Mouse (Mus musculus) C2C12 (cell line): ENCODE results near the gene Ndufa1. TPM values are rescaled to one million over a fixed set of nuclear protein-coding genes. Genes with fewer than 3 reads are reported as not detected.
"Not testable (repeated sequence)": the region's sequence is repeated elsewhere in the genome, so short reads cannot be mapped to it uniquely, and the experiment has no call there.

Experiments
- H3K27me3 ChIP-seq: one replicate; pipeline ENCODE4 v1.6.1; 2011; ENCODE audit not compliant: control insufficient read depth, insufficient read depth, insufficient read length
- H3K36me3 ChIP-seq: one replicate; pipeline ENCODE4 v1.6.1; 2011; ENCODE audit not compliant: control insufficient read depth, insufficient read depth
- H3K4me3 ChIP-seq: one replicate; pipeline ENCODE4 v1.5.1; 2011; ENCODE audit warnings: mild to moderate bottlenecking, control low read depth; ENCODE audit not compliant: poor library complexity, insufficient read depth, severe bottlenecking
- H3K79me2 ChIP-seq: one replicate; pipeline ENCODE4 v1.6.1; 2011; ENCODE audit not compliant: control insufficient read depth, insufficient read depth
- H3K79me3 ChIP-seq: one replicate; pipeline ENCODE4 v1.6.1; 2011; ENCODE audit warnings: low read depth, control low read depth
- H3ac ChIP-seq: one replicate; pipeline ENCODE3; 2011; ENCODE audit warnings: low read depth; ENCODE audit not compliant: control insufficient read depth, insufficient read length
- CEBPB ChIP-seq: IDR thresholded peaks from one replicate; pipeline ENCODE4 v1.6.1; 2011; ENCODE audit warnings: low read depth, mild to moderate bottlenecking, control low read depth, moderate library complexity
- CTCF ChIP-seq: IDR thresholded peaks from one replicate; pipeline ENCODE4 v1.5.1; 2011; ENCODE audit not compliant: control insufficient read depth, insufficient read depth, insufficient read length
- FOSL1 ChIP-seq: IDR thresholded peaks from one replicate; pipeline ENCODE4 v1.8.0; 2011; ENCODE audit warnings: mild to moderate bottlenecking, low read length; ENCODE audit not compliant: poor library complexity, insufficient read depth, severe bottlenecking
- MAX ChIP-seq: IDR thresholded peaks from one replicate; pipeline ENCODE4 v1.6.1; 2011; ENCODE audit warnings: mild to moderate bottlenecking, control low read depth
- MYOD1 ChIP-seq: IDR thresholded peaks from one replicate; pipeline ENCODE4 v1.6.1; 2011; ENCODE audit warnings: low read depth; ENCODE audit not compliant: control insufficient read depth, insufficient read length
- MYOG ChIP-seq: IDR thresholded peaks from one replicate; pipeline ENCODE4 v1.6.1; 2011; ENCODE audit not compliant: control insufficient read depth, insufficient read length; ENCODE audit errors: extremely low read depth
- USF1 ChIP-seq: IDR thresholded peaks from one replicate; pipeline ENCODE4 v1.6.1; 2011; ENCODE audit warnings: low read depth, mild to moderate bottlenecking, control low read depth, moderate library complexity
- polyA plus RNA-seq: library from polyadenylated mRNA; unstranded; fragments of >200 nt; fragmentation: generic; extraction: Trizol; gene quantifications from one replicate; pipeline ENCODE4 v1.2.1, GENCODE M21; 2012; ENCODE audit warnings: missing spikeins

Gene Ndufa1
- polyA plus RNA-seq, 1 experiment: 254 TPM

DNA sequence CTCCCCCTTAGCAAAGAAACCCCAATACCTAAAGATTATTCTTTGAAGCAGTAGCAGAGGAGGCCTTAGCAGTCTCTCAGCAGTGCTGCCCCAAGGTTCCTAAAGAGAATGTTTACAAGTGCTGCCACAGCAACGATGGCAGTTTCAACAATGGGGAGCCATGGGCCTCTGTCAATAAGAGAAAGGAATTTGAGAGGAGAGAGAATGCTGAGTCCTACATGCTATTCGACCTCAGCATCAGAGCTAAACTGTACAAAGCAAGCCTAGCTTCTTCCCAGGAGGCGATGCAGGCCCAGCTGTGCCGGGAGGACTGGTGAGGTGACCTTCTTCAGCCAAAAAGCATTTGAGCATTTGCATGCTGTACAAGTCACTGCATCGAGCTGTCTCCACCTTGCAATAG, 22.2 kb downstream of the Ndufa1 start, which contains the start of gene Akap14:
Gene Akap14 (minus strand): TSS at position 101 of the 400 bp plus-strand sequence.
- no peaks in the 10 kb centered on the region for H3K27me3 ChIP-seq
- no peak within 1 kb of the TSS for H3K4me3 ChIP-seq
- no peak within 1 kb of the TSS for H3ac ChIP-seq
- no peak for TF ChIP-seq USF1
- no peak for TF ChIP-seq CEBPB
- no peak for TF ChIP-seq CTCF
- TF ChIP-seq MAX: no peak
- TF ChIP-seq MYOD1: no peak
- no peak for TF ChIP-seq FOSL1
- TF ChIP-seq MYOG: no peak
- H3K79me2 ChIP-seq: no peaks in the 10 kb centered on the region
- no peaks in the 10 kb centered on the region for H3K79me3 ChIP-seq
- H3K36me3 ChIP-seq: no peaks in the 10 kb centered on the region

DNA sequence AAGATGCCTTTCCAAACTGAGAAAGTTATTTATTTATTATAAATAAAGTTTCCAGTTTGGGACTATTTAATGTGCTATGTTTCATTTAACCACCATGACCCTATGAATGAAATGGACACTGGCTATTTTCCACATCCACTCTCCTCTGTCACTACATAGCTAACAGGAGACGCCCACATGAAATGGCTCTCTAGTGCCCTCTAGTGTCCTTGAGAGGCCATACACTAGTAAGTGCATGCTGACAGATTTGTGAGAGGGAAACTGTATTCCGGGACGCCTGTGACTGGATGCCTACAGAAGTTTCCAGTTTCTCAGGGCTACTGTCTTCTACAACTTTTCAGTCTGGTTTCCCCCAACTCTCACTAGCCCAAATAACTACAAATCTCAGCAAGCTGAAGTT, 23.9 kb downstream of the Ndufa1 start:
- no peak for TF ChIP-seq CTCF
- TF ChIP-seq FOSL1: no peak
- TF ChIP-seq MYOD1: no peak
- no peak for TF ChIP-seq USF1
- TF ChIP-seq CEBPB: no peak
- TF ChIP-seq MYOG: no peak
- TF ChIP-seq MAX: no peak
- no peaks in the 10 kb centered on the region for H3K79me2 ChIP-seq
- no peaks in the 10 kb centered on the region for H3K36me3 ChIP-seq

DNA sequence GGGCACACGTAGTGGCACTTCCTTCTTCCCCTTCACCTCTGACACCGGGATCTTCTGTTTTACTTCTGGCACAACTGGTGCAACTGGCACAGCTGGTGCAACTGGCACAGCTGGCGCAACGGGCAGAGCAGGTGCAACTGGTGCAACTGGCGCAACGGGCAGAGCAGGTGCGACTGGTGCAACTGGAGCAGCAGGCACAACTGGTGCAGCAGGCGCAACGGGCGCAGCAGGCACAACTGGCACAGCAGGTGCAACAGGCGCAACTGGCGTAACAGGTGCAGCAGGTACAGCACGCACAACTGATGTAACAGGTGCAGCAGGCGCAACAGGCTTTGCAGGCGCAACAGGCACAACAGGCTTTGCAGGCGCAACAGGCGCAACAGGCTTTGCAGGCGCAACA, 27.8 kb downstream of the Ndufa1 start:
- H3ac ChIP-seq: no peak overlapping the region
- H3K36me3 ChIP-seq: no peaks in the 10 kb centered on the region
- H3K79me2 ChIP-seq: no peaks in the 10 kb centered on the region
- TF ChIP-seq MYOG (no peak), USF1 (no peak), CTCF (no peak), MYOD1 (no peak), CEBPB (no peak), MAX (no peak), FOSL1 (no peak)
- no peaks in the 10 kb centered on the region for H3K27me3 ChIP-seq
- H3K4me3 ChIP-seq: no peak overlapping the region
- no peaks in the 10 kb centered on the region for H3K79me3 ChIP-seq

More for the DNA sequence above, 23.9 kb downstream of the Ndufa1 start:
- H3K27me3 ChIP-seq: no peaks in the 10 kb centered on the region
- no peak overlapping the region for H3K4me3 ChIP-seq
- H3K79me3 ChIP-seq: no peaks in the 10 kb centered on the region
- no peak overlapping the region for H3ac ChIP-seq

DNA sequence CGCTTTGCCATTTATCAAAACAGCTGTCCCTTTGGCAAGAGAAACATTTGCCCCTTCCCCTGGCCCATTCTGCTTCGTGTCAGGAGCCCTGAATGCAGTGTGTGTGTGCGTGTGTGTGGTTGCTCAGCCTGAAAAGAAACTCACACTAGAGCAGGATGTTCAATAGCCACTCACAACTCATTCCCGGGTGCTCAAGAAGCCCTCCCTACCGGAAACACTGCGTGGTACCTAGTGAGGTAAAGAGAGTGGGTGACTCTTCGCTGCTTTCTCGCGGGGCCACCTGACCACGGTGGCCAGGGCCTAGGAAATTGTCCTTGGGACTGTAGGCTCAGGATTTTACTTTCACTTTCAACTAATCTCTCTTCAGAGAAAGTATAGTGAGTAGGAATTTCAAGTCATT, 29.8 kb downstream of the Ndufa1 start:
- no peak overlapping the region for H3ac ChIP-seq
- H3K27me3 ChIP-seq: no peaks in the 10 kb centered on the region
- H3K79me2 ChIP-seq: no peaks in the 10 kb centered on the region
- no peaks in the 10 kb centered on the region for H3K36me3 ChIP-seq
- no peak overlapping the region for H3K4me3 ChIP-seq
- TF ChIP-seq MAX: no peak
- TF ChIP-seq CTCF: no peak
- no peak for TF ChIP-seq MYOG
- TF ChIP-seq USF1: no peak
- no peak for TF ChIP-seq FOSL1
- TF ChIP-seq CEBPB: no peak
- TF ChIP-seq MYOD1: no peak
- no peaks in the 10 kb centered on the region for H3K79me3 ChIP-seq

DNA sequence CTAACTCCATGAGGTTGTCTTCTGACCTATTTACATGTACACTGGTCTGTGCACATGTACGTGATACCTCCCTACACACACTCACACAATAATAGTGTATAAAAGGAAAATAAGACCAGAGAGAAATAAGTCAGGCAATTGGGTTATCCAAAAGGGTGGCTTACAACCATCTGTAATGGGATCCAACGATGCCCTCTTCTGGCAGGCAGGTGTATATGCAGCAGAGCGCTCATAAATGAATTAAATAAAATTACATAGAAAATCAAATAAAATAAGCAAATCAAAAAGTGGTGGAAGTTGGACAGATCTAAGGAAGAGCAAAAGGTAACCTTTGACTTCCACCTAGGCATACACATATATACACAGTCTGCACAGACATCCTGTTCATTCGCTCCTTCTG, 33.1 kb downstream of the Ndufa1 start:
- Histone ChIP-seq H3K36me3 (no peaks in the 10 kb centered on the region), H3K79me2 (no peaks in the 10 kb centered on the region), H3K4me3 (no peak overlapping the region), H3ac (no peak overlapping the region), H3K27me3 (no peaks in the 10 kb centered on the region), H3K79me3 (no peaks in the 10 kb centered on the region)
- TF ChIP-seq MYOD1 (no peak), CTCF (no peak), CEBPB (no peak), FOSL1 (no peak), MYOG (no peak), MAX (no peak), USF1 (no peak)

DNA sequence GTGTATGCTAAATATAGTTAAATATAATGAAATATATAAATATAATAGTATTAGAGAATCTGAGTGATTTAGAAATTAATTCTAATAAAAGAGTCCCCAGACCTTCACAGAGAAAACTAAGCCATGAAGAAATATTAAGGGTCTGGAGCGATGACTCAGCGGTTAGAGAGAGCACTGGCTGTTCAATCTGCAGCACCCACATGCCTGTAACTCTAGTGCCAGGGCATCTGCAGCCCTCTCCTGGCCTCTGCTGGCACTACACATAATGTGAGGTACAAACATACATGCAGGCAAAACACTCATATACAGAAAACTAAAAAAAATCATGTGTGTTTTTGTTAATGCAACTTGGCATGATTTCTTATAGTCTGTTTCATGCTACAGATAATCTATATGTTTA, 46.0 kb downstream of the Ndufa1 start:
- TF ChIP-seq MYOG: no peak
- no peak for TF ChIP-seq USF1
- TF ChIP-seq FOSL1: no peak
- TF ChIP-seq CEBPB: no peak
- no peak for TF ChIP-seq MYOD1
- TF ChIP-seq MAX: no peak
- no peak for TF ChIP-seq CTCF
- Histone ChIP-seq H3K36me3 (peaks cover 30% of the 10 kb centered on the region), H3ac (no peak overlapping the region), H3K4me3 (no peak overlapping the region), H3K79me2 (no peaks in the 10 kb centered on the region), H3K27me3 (no peaks in the 10 kb centered on the region), H3K79me3 (no peaks in the 10 kb centered on the region)

DNA sequence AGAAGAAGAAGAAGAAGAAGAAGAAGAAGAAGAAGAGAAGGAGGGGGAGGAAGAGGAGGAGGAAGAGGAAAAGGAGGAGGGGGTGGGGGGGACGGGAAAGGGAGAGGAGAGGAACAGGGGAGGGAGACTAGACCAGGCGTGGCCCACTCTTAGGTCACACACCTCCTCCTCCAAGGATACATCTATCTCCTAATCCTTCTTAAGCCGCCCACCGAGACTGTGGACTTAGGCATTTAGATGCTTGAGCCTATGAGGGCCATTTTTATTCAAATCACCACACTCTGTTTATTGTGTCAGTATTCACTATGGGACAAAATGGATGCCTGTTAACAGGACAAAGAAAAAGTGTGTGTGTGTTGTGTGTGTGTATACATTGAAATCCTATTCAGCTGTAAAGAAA, 46.5 kb downstream of the Ndufa1 start:
- peaks cover 30% of the 10 kb centered on the region for H3K36me3 ChIP-seq
- not testable (repeated sequence) for H3K79me3 ChIP-seq, H3K4me3 ChIP-seq, H3K79me2 ChIP-seq, H3ac ChIP-seq, H3K27me3 ChIP-seq
